Mouse (Mus musculus): ENCODE measurements around the gene St8sia1.

DNA sequence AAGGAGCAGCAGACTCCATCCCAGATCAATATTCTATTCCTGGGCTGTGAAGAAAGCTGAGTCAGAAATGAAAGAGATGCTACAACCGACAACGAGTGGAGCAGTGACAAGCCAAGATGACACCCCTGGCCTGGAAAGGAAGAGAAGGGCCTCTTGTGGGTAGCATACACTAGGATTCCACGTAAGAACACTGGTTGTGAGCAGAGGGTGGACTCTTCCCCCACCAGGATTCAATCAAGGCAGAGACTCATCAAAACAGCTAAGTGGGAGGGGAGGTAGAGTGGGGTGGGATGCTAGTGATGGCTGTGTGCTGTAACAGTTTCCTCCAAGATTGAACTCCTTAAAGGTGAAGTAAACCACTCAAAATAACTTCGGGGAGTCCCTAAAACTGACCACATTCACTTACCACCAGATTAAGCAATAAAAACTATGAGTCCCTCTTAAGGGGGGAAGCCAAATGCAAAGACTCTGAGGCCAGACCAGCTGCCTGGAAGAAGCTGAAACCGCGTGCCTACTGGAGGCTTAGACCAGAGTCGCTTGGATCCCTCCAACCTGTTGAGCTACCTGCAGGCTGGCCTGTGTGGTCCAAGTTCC, 11.8 kb downstream of the St8sia1 start:
- TF ChIP-seq POLR2A (IDR thresholded peaks at IDR 0.05; ENCODE audit: borderline replicate concordance, extremely low read depth, low read depth, low read length): no peak
- no peak for TF ChIP-seq CTCF (IDR thresholded peaks at IDR 0.05; ENCODE audit: insufficient read depth, low read length)

Data from lung, adult 2 months (tissue).